Mouse (Mus musculus) forebrain, embryonic 11.5 days (tissue): ENCODE results near the gene Hlx. TPM values are rescaled to one million over a fixed set of nuclear protein-coding genes. Genes with fewer than 3 reads are reported as not detected.

ENCODE experiments used
- ATAC-seq: fragments of 200-750 bp; cut with Nextera tagmentation; replicated peaks from 2 replicates; pipeline ENCODE4 v1.8.0; 2017; ENCODE audit warnings: moderate TSS enrichment; ENCODE audit not compliant: low FRiP score
- DNase-seq: peaks from one replicate; pipeline ENCODE4 v3.0.0-alpha.2; 2017; ENCODE audit warnings: low spot score
- H3K27ac ChIP-seq: fragments of 300-500 bp; sonication (generic); 2 replicates; pipeline ENCODE4 v1.5.1; 2014; ENCODE audit warnings: low read depth, low read length
- H3K27me3 ChIP-seq: fragments of 300-500 bp; sonication (generic); 2 replicates; pipeline ENCODE4 v1.6.1; 2014; ENCODE audit warnings: mild to moderate bottlenecking, low read length, mixed read lengths; ENCODE audit not compliant: control insufficient read depth, insufficient read depth
- H3K36me3 ChIP-seq: fragments of 300-500 bp; sonication (generic); 2 replicates; pipeline ENCODE4 v1.6.1; 2014; ENCODE audit warnings: mild to moderate bottlenecking, low read length, moderate library complexity, mixed read lengths; ENCODE audit not compliant: control insufficient read depth, insufficient read depth
- H3K4me1 ChIP-seq: fragments of 300-500 bp; sonication (generic); replicated peaks from 2 replicates; pipeline ENCODE4 v1.6.1; 2014; ENCODE audit warnings: low read length, mixed read lengths; ENCODE audit not compliant: control insufficient read depth, insufficient read depth
- H3K4me2 ChIP-seq: fragments of 300-500 bp; sonication (generic); 2 replicates; pipeline ENCODE4 v1.6.1; 2014; ENCODE audit warnings: low read depth, mild to moderate bottlenecking, low read length, moderate library complexity, mixed read lengths; ENCODE audit not compliant: severe bottlenecking
- H3K4me3 ChIP-seq: fragments of 300-500 bp; sonication (generic); 2 replicates; pipeline ENCODE4 v1.5.1; 2014; ENCODE audit warnings: low read depth, low read length
- H3K9ac ChIP-seq: fragments of 300-500 bp; sonication (generic); 2 replicates; pipeline ENCODE4 v1.6.1; 2014; ENCODE audit warnings: low read length
- H3K9me3 ChIP-seq: fragments of 300-500 bp; sonication (generic); 2 replicates; pipeline ENCODE4 v1.6.1; 2016; ENCODE audit warnings: low read length, mixed read lengths; ENCODE audit not compliant: control insufficient read depth
- WGBS: fragments of 180-500 bp; shearing (Covaris S2); extraction: QIAGEN DNeasy Blood & Tissue Kit; methylation state at CpG from one replicate; pipeline ENCODE4 v1.1.7; 2014; 5-methylcytosine and 5-hydroxymethylcytosine counted together
- polyA plus RNA-seq: library from polyadenylated mRNA; unstranded; fragments of >200 nt; fragmentation: Nextera tagmentation; extraction: Ambion mirVana; gene quantifications from 2 replicates; pipeline ENCODE4 v1.2.1, GENCODE M21; 2014

Hlx gene
- polyA plus RNA-seq, 1 experiment from 2014 or later: 4.6 TPM

DNA sequence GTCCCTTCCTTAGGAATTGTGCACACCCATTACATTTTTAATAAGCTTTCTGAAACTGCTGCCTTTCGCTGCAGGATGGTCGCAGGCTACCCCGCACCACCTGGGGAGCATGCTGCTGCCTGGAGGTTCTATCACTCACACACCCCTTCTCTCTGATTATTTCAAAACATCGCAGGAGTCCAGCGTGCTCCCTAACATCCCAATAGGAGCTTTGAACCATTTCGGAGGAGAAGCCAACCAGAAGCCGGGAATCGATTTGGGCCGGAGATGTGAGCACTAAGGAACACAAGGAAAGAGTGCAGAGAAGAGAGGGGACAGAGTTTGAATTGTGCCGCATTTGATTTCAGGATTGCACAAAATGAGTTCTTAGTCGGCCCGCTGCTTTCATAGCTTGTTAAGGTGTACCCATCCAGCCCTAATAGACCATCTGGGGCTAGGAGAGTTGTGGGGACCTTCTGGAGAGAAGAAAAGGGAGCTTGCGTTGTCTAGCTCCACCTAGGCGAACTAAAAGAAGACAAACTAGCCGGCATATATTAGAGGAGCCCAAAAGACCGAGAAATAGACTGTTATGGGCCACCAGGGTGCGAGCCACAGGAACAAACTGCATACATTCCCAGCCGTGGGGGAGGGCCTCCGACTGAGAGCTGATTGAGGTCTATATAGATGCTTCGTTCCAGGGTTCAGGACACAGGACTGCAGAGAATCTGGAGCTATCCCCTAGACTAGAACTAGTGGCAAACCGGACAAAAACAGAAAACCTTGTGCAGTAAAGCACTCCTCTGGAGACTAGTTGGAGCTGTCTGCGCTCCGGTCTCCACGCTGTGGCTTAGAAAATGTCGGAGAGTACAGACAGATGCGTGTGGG lies 12.0 kb downstream of the Hlx start:
- Histone ChIP-seq H3K27me3 (peaks cover 96% of the 10 kb centered on the region), H3K27ac (no peak overlapping the region), H3K4me2 (no peak overlapping the region), H3K4me1 (0 out of 2 replicates have a peak, but pooled peaks cover 3% of the 10 kb centered on the region), H3K9ac (no peak overlapping the region), H3K9me3 (no peaks in the 10 kb centered on the region), H3K4me3 (no peak overlapping the region), H3K36me3 (no peaks in the 10 kb centered on the region)
- WGBS: 1% methylated on average over 26 of the region's 26 CpGs
- ATAC-seq: no peak
- no peak for DNase-seq

DNA sequence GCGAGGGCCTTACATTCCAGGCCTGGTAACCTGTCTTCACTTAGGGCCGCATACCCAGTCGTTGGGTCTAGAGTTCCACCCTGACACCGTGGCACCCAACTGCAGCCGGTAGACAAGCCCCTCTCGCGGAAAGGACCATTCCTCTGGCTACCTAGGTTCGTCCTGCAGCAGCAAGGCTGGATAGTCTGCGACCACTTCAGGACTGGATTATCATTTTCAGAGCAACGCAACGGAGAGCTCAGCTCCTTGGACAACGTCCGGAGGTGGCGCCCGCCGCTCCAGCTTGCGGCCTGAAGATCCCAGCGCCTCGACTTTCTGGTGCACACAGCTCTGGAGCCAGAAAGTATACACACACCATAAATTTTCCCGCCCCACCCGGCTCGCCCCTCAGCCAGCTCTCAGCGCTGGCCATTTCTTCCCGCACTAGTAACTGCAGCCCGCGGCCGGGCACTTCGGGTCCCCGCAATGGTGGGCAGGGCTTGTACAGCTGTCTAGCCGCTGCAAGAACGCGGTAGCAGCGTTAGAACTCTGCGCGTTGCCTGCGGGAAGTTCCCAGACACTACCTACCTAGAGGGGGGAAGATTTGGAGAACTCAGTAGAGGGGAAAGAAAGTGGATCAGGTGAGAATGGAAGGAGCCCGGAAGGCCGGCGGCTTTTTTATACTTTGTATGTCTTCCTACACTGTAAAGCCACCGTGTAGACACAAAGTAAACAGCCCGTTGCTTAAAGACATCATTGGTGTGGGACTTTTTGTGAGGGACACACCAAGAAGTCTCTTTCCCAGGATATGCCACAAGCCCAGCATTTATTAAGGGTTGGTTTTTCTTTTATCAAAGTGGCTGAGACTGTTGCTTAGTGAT lies 13.9 kb downstream of the Hlx start:
- Histone ChIP-seq H3K9ac (no peak overlapping the region), H3K27me3 (peaks cover 89% of the 10 kb centered on the region), H3K4me1 (0 out of 2 replicates have a peak, but pooled peaks cover 3% of the 10 kb centered on the region), H3K4me3 (no peak overlapping the region), H3K4me2 (no peak overlapping the region), H3K36me3 (no peaks in the 10 kb centered on the region), H3K9me3 (no peaks in the 10 kb centered on the region), H3K27ac (no peak overlapping the region)
- no peak for ATAC-seq
- no peak for DNase-seq
- under 1% methylated on average over 41 of the region's 41 CpGs for WGBS

DNA sequence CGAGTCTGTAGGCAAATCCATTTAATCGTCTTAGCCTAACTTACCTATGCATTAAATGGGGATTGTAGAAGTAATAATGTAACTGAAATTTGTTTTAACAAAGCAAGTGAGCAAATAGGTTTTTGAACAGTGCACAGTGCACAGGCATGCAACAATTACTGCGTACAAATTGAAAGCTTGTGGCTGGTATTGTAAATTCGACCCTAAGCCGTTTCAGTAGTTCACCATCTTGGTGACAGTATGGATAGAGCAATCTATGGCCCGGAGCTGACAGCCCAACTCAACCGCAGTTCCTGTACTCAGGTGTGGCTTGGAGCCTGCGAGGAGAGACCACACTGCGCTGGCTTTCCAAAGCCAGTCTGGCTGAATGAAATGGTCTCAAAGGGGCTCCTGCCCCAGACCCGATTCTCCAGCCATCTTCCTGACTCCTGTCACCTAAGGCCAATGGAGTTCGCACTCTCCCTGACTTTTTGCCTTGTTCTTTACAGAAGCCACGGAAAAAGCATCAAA lies 14.7 kb downstream of the Hlx start:
- Histone ChIP-seq H3K36me3 (no peaks in the 10 kb centered on the region), H3K27ac (no peak overlapping the region), H3K4me2 (no peak overlapping the region), H3K4me3 (no peak overlapping the region), H3K4me1 (0 out of 2 replicates have a peak, but pooled peaks cover 3% of the 10 kb centered on the region), H3K9me3 (no peaks in the 10 kb centered on the region), H3K27me3 (peaks cover 82% of the 10 kb centered on the region), H3K9ac (no peak overlapping the region)
- under 1% methylated on average over 12 of the region's 12 CpGs for whole genome bisulfite sequencing
- DNase-seq (no peak), ATAC-seq (no peak)

DNA sequence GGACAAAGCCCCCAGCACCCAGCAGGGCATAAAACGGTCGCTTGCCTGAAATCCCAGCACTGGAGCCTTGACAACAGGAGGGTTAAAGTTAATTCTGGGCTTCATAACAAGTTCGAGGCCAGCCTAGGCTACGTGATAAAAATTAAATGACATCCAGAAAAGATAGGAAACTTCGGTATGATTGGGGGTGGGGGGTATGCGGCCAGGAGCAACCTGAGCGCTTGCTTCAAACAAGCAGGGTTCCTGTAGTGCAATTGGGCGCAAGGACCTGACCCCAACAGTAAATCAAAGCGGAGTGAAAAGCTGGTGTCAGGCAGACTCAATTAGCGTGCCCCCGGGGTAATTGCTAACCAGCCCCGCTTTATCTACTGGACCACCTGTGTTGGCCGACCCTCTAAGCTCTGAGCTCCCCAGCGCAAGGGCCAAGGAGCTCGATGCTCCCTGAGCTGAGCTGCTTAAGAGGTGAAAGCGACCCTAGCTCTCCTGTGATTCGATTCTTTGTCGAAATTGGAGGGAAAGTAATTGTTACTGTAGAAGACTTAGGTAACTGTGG lies 15.3 kb downstream of the Hlx start:
- peaks cover 75% of the 10 kb centered on the region for H3K27me3 ChIP-seq
- 0 out of 2 replicates have a peak, but pooled peaks cover 3% of the 10 kb centered on the region for H3K4me1 ChIP-seq
- no peak overlapping the region for H3K27ac ChIP-seq
- WGBS: under 1% methylated on average over 18 of the region's 18 CpGs
- H3K4me2 ChIP-seq: no peak overlapping the region
- H3K4me3 ChIP-seq: no peak overlapping the region
- no peak overlapping the region for H3K9ac ChIP-seq
- ATAC-seq: no peak
- H3K9me3 ChIP-seq: no peaks in the 10 kb centered on the region
- DNase-seq: no peak
- H3K36me3 ChIP-seq: no peaks in the 10 kb centered on the region

DNA sequence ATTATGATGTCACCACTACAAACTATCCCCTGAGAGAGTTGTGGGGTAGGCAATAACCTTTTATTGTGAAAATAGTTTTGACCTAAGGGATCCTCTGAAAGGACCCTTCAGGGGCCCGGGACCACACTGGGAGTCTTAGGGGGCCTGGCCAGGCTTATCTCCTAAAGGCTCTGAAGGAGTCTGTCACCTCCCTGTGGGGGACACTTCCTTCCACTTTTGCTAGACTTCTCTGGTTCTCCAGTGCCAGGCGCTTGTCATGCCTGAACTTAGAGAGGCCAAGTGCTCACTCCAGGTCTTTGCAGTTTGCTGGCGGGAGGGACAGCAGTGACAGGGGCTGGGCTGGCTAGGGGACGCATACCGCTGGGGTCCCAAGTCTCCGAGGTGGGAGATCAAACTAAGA lies 16.3 kb downstream of the Hlx start:
- no peak overlapping the region for H3K4me3 ChIP-seq
- H3K36me3 ChIP-seq: no peaks in the 10 kb centered on the region
- H3K9ac ChIP-seq: no peak overlapping the region
- H3K4me2 ChIP-seq: no peak overlapping the region
- DNase-seq: no peak
- under 1% methylated on average over 6 of the region's 6 CpGs for WGBS
- peaks cover 66% of the 10 kb centered on the region for H3K27me3 ChIP-seq
- no peak overlapping the region for H3K27ac ChIP-seq
- no peaks in the 10 kb centered on the region for H3K9me3 ChIP-seq
- H3K4me1 ChIP-seq: 0 out of 2 replicates have a peak, but pooled peaks cover 3% of the 10 kb centered on the region
- ATAC-seq: no peak

DNA sequence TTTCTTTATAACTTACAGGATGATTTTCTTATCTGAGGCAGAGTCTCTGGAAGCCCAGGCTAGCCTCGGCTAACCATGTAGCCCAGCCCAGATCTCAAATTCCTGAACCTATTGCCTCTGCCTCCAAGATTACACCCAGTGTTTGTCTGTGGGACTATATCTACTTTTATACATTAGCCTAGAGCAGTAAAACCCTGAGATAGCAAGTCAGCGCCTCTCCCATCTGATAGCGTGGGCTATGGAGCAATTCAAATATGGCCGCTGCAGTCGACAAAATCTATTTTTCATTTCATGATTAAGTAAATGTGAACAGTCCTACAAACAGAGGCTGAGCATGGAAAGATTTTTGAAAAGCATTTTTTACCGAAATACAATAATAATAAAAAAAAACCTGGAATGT lies 16.7 kb downstream of the Hlx start:
- H3K9ac ChIP-seq: no peak overlapping the region
- WGBS: 17% methylated on average over 6 of the region's 6 CpGs

DNA sequence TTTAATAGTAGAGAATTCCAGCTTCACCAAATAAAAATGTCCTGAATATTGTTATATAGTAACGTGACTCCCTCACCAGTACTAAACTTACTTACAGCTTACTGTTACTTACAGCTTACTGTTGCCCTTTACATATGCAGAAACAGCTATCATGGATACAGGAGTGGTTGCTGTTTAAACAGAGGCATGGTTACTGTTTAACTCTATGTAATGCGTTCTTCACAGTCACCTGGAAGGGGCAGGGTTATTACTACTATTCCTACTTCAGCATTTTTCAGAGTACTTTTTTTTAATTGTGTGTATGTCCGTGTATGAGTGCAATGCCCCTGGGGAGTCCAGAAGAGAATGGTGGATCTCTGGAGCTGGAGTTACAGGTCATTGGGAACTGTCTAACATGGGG lies 17.9 kb downstream of the Hlx start:
- no peaks in the 10 kb centered on the region for H3K36me3 ChIP-seq

More for the DNA sequence above, 16.7 kb downstream of the Hlx start:
- ATAC-seq (no peak), DNase-seq (no peak)
- Histone ChIP-seq H3K36me3 (no peaks in the 10 kb centered on the region), H3K4me2 (no peak overlapping the region), H3K9me3 (no peaks in the 10 kb centered on the region), H3K4me3 (no peak overlapping the region), H3K27ac (no peak overlapping the region), H3K27me3 (peaks cover 62% of the 10 kb centered on the region), H3K4me1 (0 out of 2 replicates have a peak, but pooled peaks cover 3% of the 10 kb centered on the region)

DNA sequence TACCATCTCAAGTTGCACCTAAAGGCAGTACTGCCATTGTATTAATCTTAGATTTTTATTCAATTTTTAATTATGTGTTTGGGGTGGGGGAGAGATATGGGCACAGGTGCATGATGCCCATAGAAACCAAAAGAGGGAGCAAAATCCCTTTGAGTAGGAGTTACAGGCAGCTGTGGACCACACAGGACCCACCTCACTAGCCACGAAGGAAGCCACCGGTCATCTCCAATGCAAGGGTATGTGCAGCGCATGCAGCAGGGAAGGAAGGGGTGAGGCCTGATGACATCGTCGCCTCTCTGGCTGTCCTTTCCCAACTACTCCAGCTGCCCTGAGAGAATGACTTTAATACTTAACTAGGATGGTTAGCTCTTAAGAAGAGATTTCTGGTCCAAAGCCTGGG lies 18.7 kb downstream of the Hlx start:
- Histone ChIP-seq H3K27ac (no peak overlapping the region), H3K36me3 (no peaks in the 10 kb centered on the region), H3K27me3 (peaks cover 44% of the 10 kb centered on the region), H3K4me2 (no peak overlapping the region), H3K4me1 (0 out of 2 replicates have a peak, but pooled peaks cover 3% of the 10 kb centered on the region), H3K9me3 (no peaks in the 10 kb centered on the region), H3K9ac (no peak overlapping the region), H3K4me3 (no peak overlapping the region)
- ATAC-seq: no peak
- DNase-seq: no peak
- 66% methylated on average over 5 of the region's 5 CpGs for WGBS

More for the DNA sequence above, 17.9 kb downstream of the Hlx start:
- 31% methylated on average over 3 of the region's 3 CpGs for WGBS
- Histone ChIP-seq H3K9me3 (no peaks in the 10 kb centered on the region), H3K4me2 (no peak overlapping the region), H3K27ac (no peak overlapping the region), H3K27me3 (peaks cover 50% of the 10 kb centered on the region), H3K4me3 (no peak overlapping the region), H3K4me1 (0 out of 2 replicates have a peak, but pooled peaks cover 3% of the 10 kb centered on the region), H3K9ac (no peak overlapping the region)
- DNase-seq (no peak), ATAC-seq (no peak)
